Mouse (Mus musculus) urinary bladder, postnatal 10 days (tissue): Measurements from ENCODE around the gene Lrwd1.
"Not testable (repeated sequence)": the region's sequence is repeated elsewhere in the genome, so short reads cannot be mapped to it uniquely, and the experiment has no call there.

Experiments used
- DNase-seq: peaks from one replicate; pipeline ENCODE4 v3.0.0; 2022; ENCODE audit warnings: low spot score

Gene Lrwd1

GRCm38 (mm10) chr5:136147704-136148103 is 11.8 kb upstream of the Lrwd1 start:
- no peak for DNase-seq

GRCm38 (mm10) chr5:136146936-136147335 is 11.1 kb upstream of the Lrwd1 start:
- DNase-seq: no peak

GRCm38 (mm10) chr5:136144606-136145430 is 8.9 kb upstream of the Lrwd1 start:
- DNase-seq: no peak

- DNase-seq: no peak
Measured at GRCm38 (mm10) chr5:136143161-136143755, 7.4 kb upstream of the Lrwd1 start.

GRCm38 (mm10) chr5:136142746-136143145 is 6.9 kb upstream of the Lrwd1 start:
- no peak for DNase-seq

- DNase-seq: no peak
Measured at GRCm38 (mm10) chr5:136140057-136140482, 4.2 kb upstream of the Lrwd1 start.

- no peak for DNase-seq
Measured at GRCm38 (mm10) chr5:136139393-136139792, 3.5 kb upstream of the Lrwd1 start.

GRCm38 (mm10) chr5:136137658-136138274 is 1.9 kb upstream of the Lrwd1 start:
- no peak for DNase-seq

GRCm38 (mm10) chr5:136136292-136136990 is 567 bp upstream of the Lrwd1 start:
- DNase-seq: no peak

GRCm38 (mm10) chr5:136122165-136122564 is 13.7 kb downstream of the Lrwd1 start:
- no peak for DNase-seq

GRCm38 (mm10) chr5:136116784-136117112 is 19.1 kb downstream of the Lrwd1 start:
- no peak for DNase-seq

GRCm38 (mm10) chr5:136115891-136116783 is 19.7 kb downstream of the Lrwd1 start, which contains the start of gene Polr2j:
Gene Polr2j, plus strand, starts transcription at chr5:136116631.
- DNase-seq: peak; percentile 89

- DNase-seq: not testable (repeated sequence)
Measured at GRCm38 (mm10) chr5:136113546-136113945, 22.3 kb downstream of the Lrwd1 start.

GRCm38 (mm10) chr5:136109042-136109441 is 26.8 kb downstream of the Lrwd1 start:
- DNase-seq: no peak

- no peak for DNase-seq
Measured at GRCm38 (mm10) chr5:136108486-136108885, 27.4 kb downstream of the Lrwd1 start.

GRCm38 (mm10) chr5:136104511-136104910 is 31.4 kb downstream of the Lrwd1 start:
- DNase-seq: no peak

- DNase-seq: no peak
Measured at GRCm38 (mm10) chr5:136102099-136102820, 33.6 kb downstream of the Lrwd1 start.

GRCm38 (mm10) chr5:136098536-136098935 is 37.3 kb downstream of the Lrwd1 start:
- no peak for DNase-seq

GRCm38 (mm10) chr5:136095089-136095488 is 40.8 kb downstream of the Lrwd1 start:
- no peak for DNase-seq

- no peak for DNase-seq
Measured at GRCm38 (mm10) chr5:136094249-136095010, 41.4 kb downstream of the Lrwd1 start.
